Mouse (Mus musculus): ENCODE data around the gene Nudt17. TPM values are rescaled to one million over a fixed set of nuclear protein-coding genes. Genes with fewer than 3 reads are reported as not detected.

The Nudt17 gene
- total and polyA plus RNA-seq, 2 experiments from 2014 or later = 11.9 to 18.5 TPM

- ATAC-seq (ENCODE audit: low FRiP score) (no peak), DNase-seq (ENCODE audit: low spot score) (peak; percentile 42)
- Histone ChIP-seq H3K4me3 (ENCODE audit: low read depth, low read length) (no peak overlapping the region), H3K4me2 (ENCODE audit: low read depth, low read length, poor library complexity, severe bottlenecking) (no peak overlapping the region), H3K9ac (replicated peaks; ENCODE audit: low read length, poor library complexity, severe bottlenecking) (no peak overlapping the region), H3K27me3 (ENCODE audit: insufficient read depth, low read length) (no peaks in the 10 kb centered on the region), H3K4me1 (ENCODE audit: insufficient read depth, low read length) (no peaks in the 10 kb centered on the region), H3K27ac (ENCODE audit: low read depth, low read length) (no peak overlapping the region), H3K9me3 (ENCODE audit: low read length) (no peaks in the 10 kb centered on the region), H3K36me3 (ENCODE audit: insufficient read depth, low read length) (no peaks in the 10 kb centered on the region)
- TF ChIP-seq CTCF (IDR thresholded peaks at IDR 0.05) = peak; percentile 37
- WGBS = 92% methylated on average over 1 of the region's 1 CpGs
These were observed 29.6 kb upstream of the Nudt17 start for GRCm38 (mm10) chr3:96737995-96738394.

DNA sequence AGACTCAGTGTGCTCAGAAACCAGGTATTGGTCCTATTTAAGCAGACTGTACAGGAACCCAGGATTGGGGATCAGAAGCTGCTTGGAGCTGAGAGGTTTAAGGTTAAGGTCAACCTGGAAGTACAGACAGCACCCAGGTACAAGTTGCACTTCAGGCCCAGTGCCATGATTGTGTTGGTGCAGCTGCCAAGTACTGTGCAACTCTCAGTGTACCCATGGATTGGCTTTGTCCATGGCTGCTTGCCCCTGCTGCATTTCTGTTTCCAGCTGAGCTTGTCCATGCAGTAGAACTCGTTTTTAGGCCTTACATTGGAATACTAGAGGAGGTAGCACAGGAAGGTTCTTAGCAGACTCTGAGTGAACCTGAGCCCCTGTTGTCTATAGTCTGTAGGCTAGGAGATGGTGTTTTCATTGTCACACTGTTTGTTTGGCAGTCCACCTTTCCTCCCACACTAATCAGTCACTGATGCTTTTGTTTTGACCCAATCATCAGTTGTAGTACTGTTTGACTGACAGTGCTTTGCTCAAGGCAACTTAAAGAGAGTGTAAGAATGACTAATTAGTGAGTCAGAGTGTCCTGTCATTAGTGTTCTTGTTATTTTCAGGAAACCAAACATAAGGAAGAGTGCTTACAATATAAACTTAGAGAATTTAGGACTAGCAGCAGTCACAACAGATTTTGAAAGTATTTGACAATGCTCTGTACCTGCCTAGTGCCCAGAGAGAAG is 28.8 kb upstream of the Nudt17 start:
- Histone ChIP-seq H3K4me1 (ENCODE audit: insufficient read depth, low read length) (no peaks in the 10 kb centered on the region), H3K27ac (ENCODE audit: low read depth, low read length) (no peak overlapping the region), H3K36me3 (ENCODE audit: insufficient read depth, low read length) (no peaks in the 10 kb centered on the region), H3K27me3 (ENCODE audit: insufficient read depth, low read length) (no peaks in the 10 kb centered on the region), H3K9ac (replicated peaks; ENCODE audit: low read length, poor library complexity, severe bottlenecking) (no peak overlapping the region), H3K4me3 (ENCODE audit: low read depth, low read length) (no peak overlapping the region), H3K4me2 (ENCODE audit: low read depth, low read length, poor library complexity, severe bottlenecking) (no peak overlapping the region), H3K9me3 (ENCODE audit: low read length) (no peaks in the 10 kb centered on the region)
- no peak for TF ChIP-seq CTCF (IDR thresholded peaks at IDR 0.05)
- 56% methylated on average over 1 of the region's 1 CpGs for WGBS
- ATAC-seq (ENCODE audit: low FRiP score) (no peak), DNase-seq (ENCODE audit: low spot score) (no peak)

DNA sequence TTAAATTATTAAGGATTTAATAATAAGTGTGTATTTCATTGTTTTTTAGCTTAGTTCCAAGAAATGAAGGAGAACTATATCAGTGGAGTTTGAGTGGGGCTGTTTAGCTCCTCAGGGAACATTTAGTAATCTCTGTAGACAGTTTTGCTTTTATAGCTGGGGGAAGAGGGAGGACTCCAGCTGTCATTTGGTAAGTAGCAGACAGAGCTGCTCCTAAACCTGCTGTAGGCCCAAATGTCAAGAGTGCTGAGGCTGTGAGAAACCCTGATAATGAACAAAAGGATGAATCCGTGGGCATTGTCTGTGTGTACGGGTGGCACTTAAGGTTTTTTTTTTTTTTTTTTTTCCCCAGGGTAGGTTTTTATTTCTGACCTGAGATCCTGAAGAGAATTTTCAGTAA is 26.8 kb upstream of the Nudt17 start:
- Histone ChIP-seq H3K27ac (ENCODE audit: low read depth, low read length) (no peak overlapping the region), H3K4me2 (ENCODE audit: low read depth, low read length, poor library complexity, severe bottlenecking) (no peak overlapping the region), H3K9ac (replicated peaks; ENCODE audit: low read length, poor library complexity, severe bottlenecking) (no peak overlapping the region), H3K27me3 (ENCODE audit: insufficient read depth, low read length) (no peaks in the 10 kb centered on the region), H3K9me3 (ENCODE audit: low read length) (no peaks in the 10 kb centered on the region), H3K4me1 (ENCODE audit: insufficient read depth, low read length) (no peaks in the 10 kb centered on the region), H3K4me3 (ENCODE audit: low read depth, low read length) (no peak overlapping the region), H3K36me3 (ENCODE audit: insufficient read depth, low read length) (no peaks in the 10 kb centered on the region)
- no peak for TF ChIP-seq CTCF (IDR thresholded peaks at IDR 0.05)
- no peak for DNase-seq (ENCODE audit: low spot score)
- no peak for ATAC-seq (ENCODE audit: low FRiP score)
- WGBS = 82% methylated on average over 2 of the region's 2 CpGs

GRCm38 (mm10) chr3:96733984-96734383 is 25.6 kb upstream of the Nudt17 start:
- ATAC-seq (ENCODE audit: low FRiP score) = no peak
- H3K36me3 ChIP-seq (ENCODE audit: insufficient read depth, low read length) = no peaks in the 10 kb centered on the region
- H3K4me2 ChIP-seq (ENCODE audit: low read depth, low read length, poor library complexity, severe bottlenecking) = no peak overlapping the region
- no peak overlapping the region for H3K27ac ChIP-seq (ENCODE audit: low read depth, low read length)
- H3K4me3 ChIP-seq (ENCODE audit: low read depth, low read length) = no peak overlapping the region
- DNase-seq (ENCODE audit: low spot score) = no peak
- no peaks in the 10 kb centered on the region for H3K9me3 ChIP-seq (ENCODE audit: low read length)
- peaks cover 1% of the 10 kb centered on the region; the same call in 1 of the 2 replicates for H3K4me1 ChIP-seq (ENCODE audit: insufficient read depth, low read length)
- TF ChIP-seq CTCF (IDR thresholded peaks at IDR 0.05) = no peak
- no peak overlapping the region for H3K9ac ChIP-seq (replicated peaks; ENCODE audit: low read length, poor library complexity, severe bottlenecking)
- H3K27me3 ChIP-seq (ENCODE audit: insufficient read depth, low read length) = no peaks in the 10 kb centered on the region
- 90% methylated on average over 1 of the region's 1 CpGs for WGBS

DNA sequence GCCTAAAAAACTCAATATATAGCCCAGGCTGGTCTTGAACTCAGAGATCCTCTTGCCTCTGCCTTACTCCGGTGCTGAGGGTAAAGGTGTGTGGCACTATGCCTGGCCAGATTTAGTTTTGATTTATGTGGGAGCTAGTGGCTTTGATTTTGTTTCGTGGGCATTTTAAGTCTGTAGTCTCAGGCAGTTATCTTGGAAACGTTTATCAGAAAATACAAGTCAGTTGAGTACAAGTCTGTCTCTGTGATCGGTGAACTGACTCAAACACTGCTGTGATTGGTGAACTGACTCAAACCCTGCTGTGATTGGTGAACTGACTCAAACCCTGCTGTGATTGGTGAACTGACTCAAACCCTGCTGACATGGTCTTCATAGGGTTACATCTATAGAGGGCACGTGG is 22.4 kb upstream of the Nudt17 start:
- Histone ChIP-seq H3K27me3 (ENCODE audit: insufficient read depth, low read length) (no peaks in the 10 kb centered on the region), H3K4me3 (ENCODE audit: low read depth, low read length) (no peak overlapping the region), H3K36me3 (ENCODE audit: insufficient read depth, low read length) (no peaks in the 10 kb centered on the region), H3K27ac (ENCODE audit: low read depth, low read length) (no peak overlapping the region), H3K9me3 (ENCODE audit: low read length) (no peaks in the 10 kb centered on the region), H3K9ac (replicated peaks; ENCODE audit: low read length, poor library complexity, severe bottlenecking) (no peak overlapping the region), H3K4me2 (ENCODE audit: low read depth, low read length, poor library complexity, severe bottlenecking) (no peak overlapping the region), H3K4me1 (ENCODE audit: insufficient read depth, low read length) (peaks cover 5% of the 10 kb centered on the region; the same call in 1 of the 2 replicates)
- DNase-seq (ENCODE audit: low spot score) (no peak), ATAC-seq (ENCODE audit: low FRiP score) (no peak)
- WGBS = 63% methylated on average over 5 of the region's 5 CpGs
- TF ChIP-seq CTCF (IDR thresholded peaks at IDR 0.05) = no peak

DNA sequence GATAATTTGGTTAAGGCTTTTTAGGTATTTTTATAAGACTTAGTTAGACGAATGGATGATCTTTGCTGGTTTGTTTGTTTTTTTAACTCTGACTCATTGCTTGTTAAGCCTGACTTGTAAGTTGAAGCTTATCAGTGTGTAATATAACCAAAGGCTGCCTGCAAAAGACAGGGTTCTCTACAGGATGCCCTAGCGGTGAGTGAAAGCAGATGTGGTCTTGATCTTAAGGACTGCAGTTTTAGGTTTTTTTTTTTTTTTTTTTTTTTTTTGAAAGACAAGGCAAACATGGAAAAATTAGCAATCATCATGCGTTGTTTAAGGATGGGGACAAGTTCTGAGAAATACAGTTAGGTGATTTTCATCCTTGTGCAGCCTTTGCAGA is 21.0 kb upstream of the Nudt17 start:
- no peaks in the 10 kb centered on the region for H3K27me3 ChIP-seq (ENCODE audit: insufficient read depth, low read length)
- no peak overlapping the region for H3K27ac ChIP-seq (ENCODE audit: low read depth, low read length)
- H3K9ac ChIP-seq (replicated peaks; ENCODE audit: low read length, poor library complexity, severe bottlenecking) = no peak overlapping the region
- no peaks in the 10 kb centered on the region for H3K36me3 ChIP-seq (ENCODE audit: insufficient read depth, low read length)
- no peak for DNase-seq (ENCODE audit: low spot score)
- H3K4me1 ChIP-seq (ENCODE audit: insufficient read depth, low read length) = peaks cover 5% of the 10 kb centered on the region; the same call in 1 of the 2 replicates
- H3K4me3 ChIP-seq (ENCODE audit: low read depth, low read length) = no peak overlapping the region
- TF ChIP-seq CTCF (IDR thresholded peaks at IDR 0.05) = peak; percentile 18
- no peaks in the 10 kb centered on the region for H3K9me3 ChIP-seq (ENCODE audit: low read length)
- H3K4me2 ChIP-seq (ENCODE audit: low read depth, low read length, poor library complexity, severe bottlenecking) = peak overlapping the region; percentile 63; the same call in 1 of the 2 replicates
- no peak for ATAC-seq (ENCODE audit: low FRiP score)
- 79% methylated on average over 3 of the region's 3 CpGs for WGBS
